Mouse (Mus musculus) neural tube, embryonic 10.5 days (tissue): Measurements from ENCODE around the gene Lars2.

ENCODE experiments used
- DNase-seq: peaks from one replicate; pipeline ENCODE4 v3.0.0-alpha.2; 2017; ENCODE audit warnings: low spot score; ENCODE audit errors: extremely low spot score

Lars2 gene

GRCm38 (mm10) chr9:123506270-123507146 is 139.8 kb downstream of the Lars2 start:
- DNase-seq, result no peak

- no peak for DNase-seq
Observed at GRCm38 (mm10) chr9:123507380-123507779, 140.7 kb downstream of the Lars2 start.

- no peak for DNase-seq
Observed at GRCm38 (mm10) chr9:123508986-123509385, 142.3 kb downstream of the Lars2 start.

- no peak for DNase-seq
Observed at GRCm38 (mm10) chr9:123509638-123510604, 143.2 kb downstream of the Lars2 start.

GRCm38 (mm10) chr9:123510926-123511325 is 144.2 kb downstream of the Lars2 start:
- no peak for DNase-seq
